Mouse (Mus musculus): ENCODE data around the gene Slc35g1. TPM values are rescaled to one million over a fixed set of nuclear protein-coding genes. Genes with fewer than 3 reads are reported as not detected.
"Not testable (repeated sequence)": the region's sequence is repeated elsewhere in the genome, so short reads cannot be mapped to it uniquely, and the experiment has no call there.

Gene Slc35g1
- total RNA-seq, 2 experiments from 2014 or later = 1.6 to 2.2 TPM

- intact Hi-C loops (cut with DNase I) = loop anchor here (1.0 kb wide), 1 partner anchor 9 kb away; no protein-coding TSS in a partner anchor
- DNase-seq = no peak
Measured at GRCm38 (mm10) chr19:38383769-38384168, 12.0 kb upstream of the Slc35g1 start.

GRCm38 (mm10) chr19:38387021-38387420 lies 8.8 kb upstream of the Slc35g1 start:
- intact Hi-C loops (cut with DNase I); DNase-seq: not testable (repeated sequence)

GRCm38 (mm10) chr19:38387835-38388234 lies 7.9 kb upstream of the Slc35g1 start:
- intact Hi-C loops (cut with DNase I) = no loop called here
- DNase-seq = no peak

- no peak for DNase-seq
- intact Hi-C loops (cut with DNase I) = no loop called here
Measured at GRCm38 (mm10) chr19:38396633-38396970, 822 bp downstream of the Slc35g1 start.

- DNase-seq = no peak
- intact Hi-C loops (cut with DNase I) = no loop called here
Measured at GRCm38 (mm10) chr19:38397004-38397403, 1.2 kb downstream of the Slc35g1 start.

- intact Hi-C loops (cut with DNase I) = no loop called here
- no peak for DNase-seq
Measured at GRCm38 (mm10) chr19:38398966-38399365, 3.2 kb downstream of the Slc35g1 start.

- no peak for DNase-seq
- intact Hi-C loops (cut with DNase I) = no loop called here
Measured at GRCm38 (mm10) chr19:38400851-38401250, 5.1 kb downstream of the Slc35g1 start.

- intact Hi-C loops (cut with DNase I) = no loop called here
- DNase-seq = no peak
Measured at GRCm38 (mm10) chr19:38401416-38401815, 5.6 kb downstream of the Slc35g1 start.

GRCm38 (mm10) chr19:38410357-38411056 lies 14.7 kb downstream of the Slc35g1 start:
- no peak for DNase-seq
- intact Hi-C loops (cut with DNase I) = no loop called here

- intact Hi-C loops (cut with DNase I) = no loop called here
- DNase-seq = no peak
Measured at GRCm38 (mm10) chr19:38413861-38414260, 18.1 kb downstream of the Slc35g1 start.

- intact Hi-C loops (cut with DNase I) = no loop called here
- DNase-seq = no peak
Measured at GRCm38 (mm10) chr19:38418819-38419423, 23.1 kb downstream of the Slc35g1 start.

- intact Hi-C loops (cut with DNase I) = loop anchor here (5.0 kb wide), 2 partner anchors 396 to 496 kb away; partner anchors contain the start of gene Noc3l
- DNase-seq = no peak
Measured at GRCm38 (mm10) chr19:38420751-38421295, 25.0 kb downstream of the Slc35g1 start.

GRCm38 (mm10) chr19:38421436-38421835 lies 25.7 kb downstream of the Slc35g1 start:
- no peak for DNase-seq

GRCm38 (mm10) chr19:38422926-38423325 lies 27.1 kb downstream of the Slc35g1 start:
- intact Hi-C loops (cut with DNase I) = loop anchor here (5.0 kb wide), 2 partner anchors 394 to 494 kb away; partner anchors contain the start of gene Noc3l
- no peak for DNase-seq

More at GRCm38 (mm10) chr19:38421436-38421835, 25.7 kb downstream of the Slc35g1 start:
- intact Hi-C loops (cut with DNase I) = loop anchor here (5.0 kb wide), 2 partner anchors 396 to 496 kb away; partner anchors contain the start of gene Noc3l

GRCm38 (mm10) chr19:38423884-38424283 lies 28.1 kb downstream of the Slc35g1 start:
- DNase-seq = peak in 1 of 2 experiments; percentile 14
- intact Hi-C loops (cut with DNase I) = loop anchor here (2.0 to 5.0 kb wide), 3 partner anchors 351 to 493 kb away; partner anchors contain the start of gene Noc3l

GRCm38 (mm10) chr19:38424581-38424980 lies 28.8 kb downstream of the Slc35g1 start:
- intact Hi-C loops (cut with DNase I) = loop anchor here (2.0 to 5.0 kb wide), 3 partner anchors 350 to 493 kb away; partner anchors contain the start of gene Noc3l
- no peak for DNase-seq

GRCm38 (mm10) chr19:38429269-38429668 lies 33.5 kb downstream of the Slc35g1 start:
- DNase-seq = peak; percentile 17 to 20
- intact Hi-C loops (cut with DNase I) = no loop called here

GRCm38 (mm10) chr19:38430475-38430874 lies 34.7 kb downstream of the Slc35g1 start:
- intact Hi-C loops (cut with DNase I) = loop anchor here (5.0 kb wide), 1 partner anchor 47 kb away; no protein-coding TSS in a partner anchor
- no peak for DNase-seq

- DNase-seq = no peak
- intact Hi-C loops (cut with DNase I) = loop anchor here (5.0 kb wide), 1 partner anchor 46 kb away; no protein-coding TSS in a partner anchor
Measured at GRCm38 (mm10) chr19:38431326-38431725, 35.5 kb downstream of the Slc35g1 start.

- DNase-seq = no peak
- intact Hi-C loops (cut with DNase I) = loop anchor here (5.0 kb wide), 1 partner anchor 45 kb away; no protein-coding TSS in a partner anchor
Measured at GRCm38 (mm10) chr19:38432021-38432420, 36.2 kb downstream of the Slc35g1 start.

- intact Hi-C loops (cut with DNase I) = loop anchor here (5.0 kb wide), 1 partner anchor 44 kb away; no protein-coding TSS in a partner anchor
Measured at GRCm38 (mm10) chr19:38433381-38433780, 37.6 kb downstream of the Slc35g1 start.

More at GRCm38 (mm10) chr19:38433381-38433780, 37.6 kb downstream of the Slc35g1 start:
- no peak for DNase-seq

All from heart, postnatal 36 days (tissue).